Comparison of ENCODE assay signal across 14 mouse cellular contexts in the genomic region with DNA sequence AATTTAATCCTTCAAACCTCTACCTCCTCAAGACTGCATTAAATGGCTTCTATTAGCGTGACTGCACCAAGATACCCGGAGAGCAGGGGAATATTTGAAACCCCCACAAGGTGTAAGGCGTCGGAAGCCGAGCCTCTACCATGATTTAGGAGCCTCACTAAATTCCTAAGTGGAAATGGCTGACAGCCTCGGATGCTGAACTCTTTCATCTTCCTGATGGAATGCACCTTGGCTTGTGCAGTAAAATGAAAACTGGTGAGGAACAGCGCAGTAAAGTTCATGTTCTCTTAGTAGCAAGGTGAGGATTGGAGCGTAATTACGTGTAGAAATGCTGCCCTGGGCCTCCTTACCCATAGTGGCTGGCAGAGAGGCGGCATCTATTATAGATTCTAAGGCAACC.
"Had no signal": no experiment of that assay in that cellular context is flagged by ENCODE, and none has a peak within 500 bp of the region (broad histone marks: within the 10 kb centered on the region; RNA-seq: fewer than 3 reads in every experiment).

No protein-coding gene starts in this region.

- H3K4me1 ChIP-seq: liver, embryonic 13.5 days had no signal

- H3K4me2 ChIP-seq: kidney, embryonic 15.5 days; liver, embryonic 13.5 days; midbrain, embryonic 12.5 days had no signal

- H3K27me3 ChIP-seq: kidney, embryonic 15.5 days; liver, embryonic 13.5 days; midbrain, embryonic 12.5 days had no signal

- H3K9ac ChIP-seq: kidney, embryonic 15.5 days; liver, embryonic 13.5 days; midbrain, embryonic 12.5 days had no signal

- H3K9me3 ChIP-seq: kidney, embryonic 15.5 days; midbrain, embryonic 12.5 days had no signal

- H3K27ac ChIP-seq: kidney, embryonic 15.5 days; liver, embryonic 13.5 days; midbrain, embryonic 12.5 days; stomach, postnatal 0 days had no signal

- H3K36me3 ChIP-seq: kidney, embryonic 15.5 days; liver, embryonic 13.5 days; midbrain, embryonic 12.5 days had no signal

- H3K4me3 ChIP-seq: kidney, embryonic 15.5 days; liver, embryonic 13.5 days; midbrain, embryonic 12.5 days had no signal

- ATAC-seq: intestine, postnatal 0 days had no signal

- DNase-seq: kidney, adult 8-10 months; kidney, postnatal 14 days; kidney, postnatal 4 days; liver, embryonic 13.5 days; lung, adult 2 months; lung, postnatal 14 days; lung, postnatal 4 days; thymus, adult 2 months; thymus, postnatal 14 days; thymus, postnatal 4 days had no signal
